Mouse (Mus musculus) G1E-ER4 (cell line): Measurements from ENCODE around the gene Ccdc141. TPM values are rescaled to one million over a fixed set of nuclear protein-coding genes. Genes with fewer than 3 reads are reported as not detected.

Experiments used
- GATA1 ChIP-seq: IDR thresholded peaks from one replicate; pipeline ENCODE4 v1.8.0; 2012; ENCODE audit warnings: low read length, inconsistent platforms
- polyA plus RNA-seq: library from polyadenylated mRNA; stranded (reverse); fragments of >175 nt; gene quantifications from 2 replicates; pipeline ENCODE4 v1.2.3, GENCODE M21; 2012

The Ccdc141 gene
- polyA plus RNA-seq, 1 experiment: not detected

- no peak for TF ChIP-seq GATA1
Observed at GRCm38 (mm10) chr2:76992493-76993201, 177.8 kb downstream of the Ccdc141 start.

GRCm38 (mm10) chr2:76987317-76987716, 183.1 kb downstream of the Ccdc141 start:
- no peak for TF ChIP-seq GATA1

- TF ChIP-seq GATA1: no peak
Observed at GRCm38 (mm10) chr2:76984384-76984783, 186.1 kb downstream of the Ccdc141 start.

GRCm38 (mm10) chr2:76983601-76984000, 186.8 kb downstream of the Ccdc141 start:
- no peak for TF ChIP-seq GATA1

- no peak for TF ChIP-seq GATA1
Observed at GRCm38 (mm10) chr2:76982391-76983145, 187.9 kb downstream of the Ccdc141 start, which contains the start of gene Ttn. Ttn (minus strand) TSS chr2:76982547.

- no peak for TF ChIP-seq GATA1
Observed at GRCm38 (mm10) chr2:76981717-76982116, 188.7 kb downstream of the Ccdc141 start.

GRCm38 (mm10) chr2:76980146-76980545, 190.3 kb downstream of the Ccdc141 start:
- TF ChIP-seq GATA1: no peak

GRCm38 (mm10) chr2:76977650-76978049, 192.8 kb downstream of the Ccdc141 start:
- no peak for TF ChIP-seq GATA1

- no peak for TF ChIP-seq GATA1
Observed at GRCm38 (mm10) chr2:76972051-76972450, 198.4 kb downstream of the Ccdc141 start.

- TF ChIP-seq GATA1: no peak
Observed at GRCm38 (mm10) chr2:76971069-76971468, 199.4 kb downstream of the Ccdc141 start.

GRCm38 (mm10) chr2:76970669-76971068, 199.8 kb downstream of the Ccdc141 start:
- TF ChIP-seq GATA1: no peak

- no peak for TF ChIP-seq GATA1
Observed at GRCm38 (mm10) chr2:76970204-76970603, 200.2 kb downstream of the Ccdc141 start.

- TF ChIP-seq GATA1: no peak
Observed at GRCm38 (mm10) chr2:76969637-76970036, 200.8 kb downstream of the Ccdc141 start.

GRCm38 (mm10) chr2:76968919-76969318, 201.5 kb downstream of the Ccdc141 start:
- no peak for TF ChIP-seq GATA1

- no peak for TF ChIP-seq GATA1
Observed at GRCm38 (mm10) chr2:76966582-76966981, 203.9 kb downstream of the Ccdc141 start.

- TF ChIP-seq GATA1: no peak
Observed at GRCm38 (mm10) chr2:76966013-76966412, 204.4 kb downstream of the Ccdc141 start.

GRCm38 (mm10) chr2:76965542-76965941, 204.9 kb downstream of the Ccdc141 start:
- TF ChIP-seq GATA1: no peak
